Mouse (Mus musculus): ENCODE data around the gene Cdkn3.
A peak's percentile ranks its signal among the peaks of the same experiment; 100 is the strongest.
"Not testable (repeated sequence)": the region's sequence is repeated elsewhere in the genome, so short reads cannot be mapped to it uniquely, and the experiment has no call there.

Cdkn3 gene

DNA sequence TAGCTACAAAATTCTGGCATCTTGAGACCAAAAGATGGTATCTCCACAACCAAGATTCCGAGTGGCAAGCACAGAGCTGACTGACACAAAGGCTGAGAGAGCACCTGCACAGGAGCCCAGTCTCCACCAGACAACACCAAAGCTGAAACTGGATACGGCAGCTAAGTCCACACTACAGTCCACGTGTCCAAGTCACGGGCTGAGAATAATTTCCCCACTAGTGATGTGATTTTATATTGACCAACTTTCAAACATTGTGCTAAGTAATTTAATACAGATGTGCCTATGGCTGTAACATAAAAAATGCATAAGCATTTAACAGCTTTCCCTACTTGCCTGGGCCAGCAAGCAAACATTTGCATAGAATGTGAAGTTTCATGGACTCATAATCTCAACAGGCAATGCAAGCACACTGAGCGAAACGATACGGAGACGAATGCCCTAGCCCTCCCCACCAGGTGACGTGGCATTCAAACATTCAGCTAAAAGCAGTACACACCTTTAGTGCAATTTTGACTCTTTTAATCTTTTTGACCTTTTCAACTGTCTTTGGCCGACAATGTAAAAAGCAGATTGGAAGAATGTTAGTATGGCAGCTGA, 23.1 kb downstream of the Cdkn3 start:
- no peak for DNase-seq (ENCODE audit: low read depth, low spot score)

GRCm38 (mm10) chr14:46785247-46785646, 24.9 kb downstream of the Cdkn3 start:
- DNase-seq (ENCODE audit: low read depth, low spot score), result no peak

DNA sequence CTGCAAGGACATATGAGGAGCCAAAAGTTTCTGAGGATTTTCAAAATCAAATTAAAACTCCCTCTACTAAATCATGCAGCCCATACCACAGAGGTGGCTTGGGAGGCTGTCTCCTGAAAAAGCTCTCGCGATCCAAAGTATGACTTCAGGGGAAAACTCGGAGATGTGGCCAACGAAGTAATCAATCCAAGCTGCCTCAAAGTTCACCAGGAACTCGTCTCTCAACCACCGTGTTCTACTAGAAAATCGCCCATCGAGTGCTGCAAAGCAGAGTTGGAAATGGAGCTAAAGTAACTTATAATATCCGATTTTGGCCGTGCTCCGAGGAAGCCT, 27.1 kb downstream of the Cdkn3 start:
- peak; percentile 41 for DNase-seq (ENCODE audit: low read depth, low spot score)

GRCm38 (mm10) chr14:46787787-46788504, 27.6 kb downstream of the Cdkn3 start, which contains the start of gene Cnih1:
Cnih1 (minus strand) TSS chr14:46788411.
- peak; percentile 88 for DNase-seq (ENCODE audit: low read depth, low spot score)

GRCm38 (mm10) chr14:46788505-46788901, 28.2 kb downstream of the Cdkn3 start:
- DNase-seq (ENCODE audit: low read depth, low spot score), result no peak

DNA sequence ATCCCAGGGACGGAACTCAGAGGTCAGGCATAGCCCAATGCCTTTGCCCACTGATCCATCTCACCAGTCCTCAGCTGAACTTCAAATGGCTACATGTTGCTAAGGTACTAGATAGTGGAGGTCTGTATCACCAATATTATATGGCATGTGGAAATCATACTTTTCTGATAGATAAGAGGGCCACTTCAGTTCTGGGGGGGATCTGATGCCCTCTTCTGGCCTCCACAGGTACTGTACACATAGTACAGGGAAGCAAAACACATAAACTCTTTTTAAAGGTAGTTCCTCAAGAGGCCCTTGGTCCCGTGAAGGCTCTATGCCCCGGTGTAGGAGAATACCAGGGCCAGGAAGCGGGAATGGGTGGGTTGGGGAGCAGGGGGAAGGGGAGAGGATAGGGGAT, 30.0 kb downstream of the Cdkn3 start:
- DNase-seq (ENCODE audit: low read depth, low spot score), result peak; percentile 52

DNA sequence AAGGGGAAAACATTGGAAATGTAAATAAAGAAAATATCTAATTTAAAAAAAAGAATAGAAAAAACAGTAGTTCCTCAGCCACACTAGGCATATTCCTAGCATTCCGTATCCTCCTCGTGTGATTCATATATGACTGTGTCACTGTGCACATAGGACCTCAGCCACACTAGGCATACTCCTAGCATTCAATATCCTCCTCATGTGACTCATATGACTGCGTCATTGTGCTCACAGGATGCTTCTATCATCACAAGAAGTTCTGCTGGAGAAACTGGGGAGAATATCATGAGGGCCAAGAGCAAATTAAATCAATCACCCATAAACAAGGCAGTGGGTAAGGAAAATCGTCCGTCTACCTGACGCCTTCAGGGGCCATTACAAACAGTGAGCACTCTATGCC, 30.4 kb downstream of the Cdkn3 start:
- DNase-seq (ENCODE audit: low read depth, low spot score), result no peak

DNA sequence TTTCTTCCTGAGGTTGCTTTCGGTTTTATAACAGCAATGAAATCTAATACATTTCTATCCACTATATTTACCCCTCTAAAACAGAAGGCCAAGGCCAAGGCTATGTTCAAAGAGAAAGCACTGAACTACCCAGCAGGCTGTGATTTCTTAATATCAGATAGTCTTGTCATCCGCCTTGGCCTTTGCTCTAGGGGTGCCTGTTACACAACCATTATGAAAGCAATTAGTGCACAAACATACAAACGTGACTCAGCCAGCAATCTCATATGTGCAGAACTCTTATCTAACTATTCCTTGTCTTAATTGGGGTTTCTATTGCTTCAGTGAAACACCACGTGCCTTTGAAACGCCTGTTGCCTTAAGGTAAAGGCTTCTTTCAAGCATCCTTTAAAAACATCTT, 33.8 kb downstream of the Cdkn3 start:
- DNase-seq (ENCODE audit: low read depth, low spot score), result no peak

DNA sequence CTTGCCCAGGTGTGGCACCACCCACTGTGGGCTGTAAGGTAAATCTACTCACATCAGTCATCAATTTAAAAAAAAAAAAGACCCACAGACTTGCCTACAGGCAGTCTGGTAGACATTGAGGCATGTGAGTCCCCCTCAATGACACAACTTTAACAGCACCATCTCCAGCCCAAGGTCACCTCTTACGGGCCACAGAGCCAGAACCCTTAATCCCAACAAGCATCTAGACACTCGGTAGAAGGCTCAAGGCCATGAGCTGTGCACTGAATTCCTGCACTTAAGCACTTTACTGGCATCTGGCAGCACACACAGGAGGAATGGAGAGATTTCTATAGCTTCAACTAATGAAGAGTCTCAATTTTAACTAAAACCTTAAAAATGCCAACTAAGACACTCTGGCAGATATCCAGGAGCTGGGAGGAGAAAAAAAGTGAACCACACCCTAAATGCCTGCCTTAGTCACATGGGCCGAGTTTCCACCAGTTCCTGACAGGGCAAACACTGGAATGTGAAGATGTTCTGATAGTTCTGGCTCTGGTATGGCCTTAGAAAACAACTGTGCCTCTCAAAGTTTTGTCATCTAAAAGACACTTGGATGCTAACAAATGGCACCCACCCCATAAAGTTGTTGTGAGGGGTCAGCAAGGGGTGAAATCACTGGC, 40.5 kb downstream of the Cdkn3 start:
- DNase-seq (ENCODE audit: low read depth, low spot score), result no peak

- no peak for DNase-seq (ENCODE audit: low read depth, low spot score)
Observed at GRCm38 (mm10) chr14:46803259-46803658, 42.9 kb downstream of the Cdkn3 start.

DNA sequence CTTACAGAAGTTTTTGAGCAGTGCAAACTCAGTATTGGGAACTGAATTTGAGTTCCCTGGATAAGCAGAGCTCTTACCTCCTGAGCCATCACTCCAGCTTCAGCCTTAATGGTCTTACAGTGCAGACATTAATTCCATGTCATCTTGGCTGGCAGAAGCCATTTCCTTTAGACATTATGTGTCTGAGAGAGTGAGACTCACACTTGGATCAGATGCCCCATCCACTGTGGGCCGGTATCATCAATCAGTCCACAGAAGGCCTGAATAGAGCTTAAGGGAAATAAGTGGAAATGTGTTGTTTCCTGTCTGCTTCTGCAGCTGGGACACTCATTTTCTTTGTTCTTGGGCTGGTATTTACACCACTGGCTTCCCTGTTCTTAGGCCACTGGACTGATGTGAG, 43.5 kb downstream of the Cdkn3 start:
- DNase-seq (ENCODE audit: low read depth, low spot score), result no peak

DNA sequence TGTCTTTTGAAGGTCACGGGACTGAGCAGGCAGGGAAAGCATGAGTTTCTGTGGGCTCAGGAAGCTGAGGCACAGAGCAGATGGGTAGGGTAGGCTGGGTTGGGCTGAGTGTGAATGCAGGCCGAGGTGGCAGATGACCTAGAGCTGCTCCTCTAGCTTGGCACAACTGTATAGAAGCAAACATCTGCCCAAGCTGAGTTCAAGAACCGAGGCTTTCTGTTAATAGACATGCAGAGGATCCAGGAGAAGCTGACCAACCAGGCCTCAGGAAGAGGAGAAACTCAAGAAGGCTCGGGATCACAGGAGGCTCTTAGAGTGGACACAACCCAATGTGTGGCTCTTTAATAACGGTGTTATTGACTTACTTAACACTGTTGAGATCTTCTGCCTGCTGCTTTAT, 45.8 kb downstream of the Cdkn3 start:
- DNase-seq (ENCODE audit: low read depth, low spot score), result no peak

GRCm38 (mm10) chr14:46807927-46808326, 47.6 kb downstream of the Cdkn3 start:
- DNase-seq (ENCODE audit: low read depth, low spot score), result no peak

DNA sequence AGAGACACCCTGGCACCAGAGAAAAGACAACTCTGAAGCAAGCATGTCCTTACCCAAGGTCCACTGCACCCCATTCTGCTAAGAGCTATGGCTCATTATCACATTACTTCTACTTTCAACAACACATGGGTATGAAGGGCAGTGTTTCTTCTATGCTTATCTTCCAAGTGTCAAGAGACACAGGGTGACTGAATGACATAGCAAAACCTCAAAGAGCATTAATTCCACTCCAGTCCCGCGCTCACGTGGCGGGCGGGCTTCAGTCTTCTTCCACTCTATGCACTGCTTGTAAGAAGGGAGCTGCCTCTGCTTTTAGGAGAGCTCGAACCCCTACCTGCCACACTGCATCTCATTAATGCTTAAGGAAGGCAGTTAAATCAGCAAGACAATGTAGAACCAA, 55.3 kb downstream of the Cdkn3 start:
- DNase-seq (ENCODE audit: low read depth, low spot score), result no peak

DNA sequence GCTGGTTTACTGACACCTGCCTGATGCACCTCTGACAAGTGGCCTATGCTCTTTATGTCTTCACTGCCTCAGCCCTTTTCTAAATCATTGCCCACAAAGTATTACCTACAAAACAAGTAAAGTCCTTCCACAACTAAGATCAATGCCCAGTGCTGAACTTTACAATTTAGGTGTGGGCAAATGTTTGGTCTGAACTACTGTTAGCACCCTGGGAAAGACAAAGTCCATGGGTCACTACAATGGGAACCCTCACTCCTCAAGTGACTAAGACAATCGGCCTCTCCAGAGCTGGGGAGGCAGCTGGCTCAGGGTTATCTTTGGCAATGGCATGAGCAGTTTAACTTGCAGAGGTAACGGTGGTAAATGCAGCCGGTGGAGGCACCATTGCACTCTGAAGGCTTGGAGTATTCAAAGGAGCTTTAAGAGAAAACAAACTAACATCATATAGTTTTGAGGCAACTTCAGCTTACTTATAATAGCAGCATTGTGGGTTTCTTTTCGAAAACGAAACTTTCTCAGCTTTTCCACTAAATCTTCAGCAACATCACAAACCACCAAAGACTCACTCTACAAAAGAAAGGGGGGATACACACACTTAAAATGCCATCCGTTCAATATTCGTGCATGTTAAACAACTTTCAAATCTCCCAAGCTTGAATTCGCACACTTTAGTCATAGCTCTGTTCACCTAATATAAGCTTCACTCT, 56.7 kb downstream of the Cdkn3 start:
- DNase-seq (ENCODE audit: low read depth, low spot score), result no peak

DNA sequence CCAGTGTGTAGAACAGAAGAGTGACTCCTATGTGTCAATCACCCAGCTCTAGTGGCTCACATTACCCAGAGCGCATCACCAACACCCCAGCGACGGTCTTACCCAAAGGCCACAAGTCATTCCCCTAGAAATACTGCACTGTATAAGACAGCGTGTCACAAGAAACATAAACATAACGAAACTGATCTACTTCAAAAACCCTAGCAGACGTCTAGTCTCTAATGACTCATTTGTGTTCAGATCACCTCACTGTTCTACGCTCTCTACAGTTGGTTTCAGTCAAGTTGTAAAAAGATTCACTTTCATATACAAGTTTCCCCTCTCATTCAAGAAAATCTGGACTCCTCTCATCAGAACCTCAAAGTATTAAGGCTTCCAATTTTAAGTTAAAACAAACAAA, 58.4 kb downstream of the Cdkn3 start:
- DNase-seq (ENCODE audit: low read depth, low spot score), result no peak

- not testable (repeated sequence) for DNase-seq (ENCODE audit: low read depth, low spot score)
Observed at GRCm38 (mm10) chr14:46819961-46820360, 59.6 kb downstream of the Cdkn3 start.

Measured in R1 (cell line).